Mouse (Mus musculus): ENCODE measurements at regions not wholly inside any gene's neighbourhood (a gene's known extent, or its start where the extent isn't known, plus 50 kb on each side); places are given as distances from the start of the nearest gene placed in this dataset.
A peak's percentile ranks its signal among the peaks of the same experiment; 100 is the strongest.

DNA sequence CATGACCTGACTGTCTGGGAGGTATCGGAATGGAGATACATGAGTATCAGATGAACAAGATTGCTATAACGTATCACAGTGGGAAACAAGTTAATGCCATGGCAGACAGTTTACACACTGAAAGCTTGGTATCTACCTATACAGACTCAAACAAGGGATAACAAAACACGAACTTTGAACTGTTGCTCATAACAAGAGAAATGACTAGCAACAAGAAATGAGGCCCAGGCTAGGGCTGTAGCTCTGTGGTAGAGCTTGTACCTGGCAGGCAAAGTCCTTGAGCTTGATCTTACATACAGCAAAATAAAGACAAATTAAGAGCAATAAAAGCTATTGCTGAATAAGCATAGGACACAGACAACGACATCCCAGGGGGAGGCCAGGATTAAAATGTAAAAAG is 172.4 kb upstream of the Pln start:
- Histone ChIP-seq H3K27ac (ENCODE audit: insufficient read depth, low read depth, low read length) (no peak overlapping the region), H3K4me1 (ENCODE audit: control insufficient read depth, insufficient read depth, low read length) (no peaks in the 10 kb centered on the region), H3K36me3 (ENCODE audit: control insufficient read depth, insufficient read depth, low read length) (no peaks in the 10 kb centered on the region), H3K4me3 (ENCODE audit: insufficient read depth, low read depth, low read length) (no peak overlapping the region), H3K27me3 (replicated peaks; ENCODE audit: control insufficient read depth, insufficient read depth, low read length) (no peaks in the 10 kb centered on the region)
- DNase-seq, result no peak
- WGBS, result 84% methylated on average over 4 of the region's 4 CpGs
- TF ChIP-seq CTCF (conservative IDR thresholded peaks at IDR 0.05; ENCODE audit: insufficient read depth, insufficient read length, low read depth, low read length), result no peak

DNA sequence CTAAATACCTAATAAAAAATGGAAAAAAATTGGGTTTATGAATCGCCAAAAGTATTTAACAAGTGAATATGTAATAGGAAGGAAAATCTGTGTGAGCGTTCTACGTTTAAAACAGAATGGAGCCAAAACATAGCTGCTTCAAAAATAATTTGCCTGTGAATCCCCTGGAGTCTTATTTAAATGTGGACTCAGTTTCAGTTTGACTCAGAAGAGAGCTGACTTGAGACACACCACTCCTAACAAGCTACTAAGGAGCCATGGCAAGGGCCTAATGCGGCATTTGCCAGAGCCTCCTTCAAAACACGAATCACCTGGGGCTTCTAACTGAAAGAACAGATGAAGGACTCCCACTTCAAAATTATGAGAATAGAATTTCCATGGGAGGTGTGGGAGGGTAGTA is 169.7 kb upstream of the Pln start:
- Histone ChIP-seq H3K27me3 (replicated peaks; ENCODE audit: control insufficient read depth, insufficient read depth, low read length) (no peaks in the 10 kb centered on the region), H3K4me1 (ENCODE audit: control insufficient read depth, insufficient read depth, low read length) (no peaks in the 10 kb centered on the region), H3K4me3 (ENCODE audit: insufficient read depth, low read depth, low read length) (no peak overlapping the region), H3K36me3 (ENCODE audit: control insufficient read depth, insufficient read depth, low read length) (no peaks in the 10 kb centered on the region), H3K27ac (ENCODE audit: insufficient read depth, low read depth, low read length) (no peak overlapping the region)
- no peak for DNase-seq
- 92% methylated on average over 5 of the region's 5 CpGs for WGBS
- no peak for TF ChIP-seq POLR2A (IDR thresholded peaks at IDR 0.05; ENCODE audit: low read depth, low read length)
- no peak for TF ChIP-seq CTCF (conservative IDR thresholded peaks at IDR 0.05; ENCODE audit: insufficient read depth, insufficient read length, low read depth, low read length)

DNA sequence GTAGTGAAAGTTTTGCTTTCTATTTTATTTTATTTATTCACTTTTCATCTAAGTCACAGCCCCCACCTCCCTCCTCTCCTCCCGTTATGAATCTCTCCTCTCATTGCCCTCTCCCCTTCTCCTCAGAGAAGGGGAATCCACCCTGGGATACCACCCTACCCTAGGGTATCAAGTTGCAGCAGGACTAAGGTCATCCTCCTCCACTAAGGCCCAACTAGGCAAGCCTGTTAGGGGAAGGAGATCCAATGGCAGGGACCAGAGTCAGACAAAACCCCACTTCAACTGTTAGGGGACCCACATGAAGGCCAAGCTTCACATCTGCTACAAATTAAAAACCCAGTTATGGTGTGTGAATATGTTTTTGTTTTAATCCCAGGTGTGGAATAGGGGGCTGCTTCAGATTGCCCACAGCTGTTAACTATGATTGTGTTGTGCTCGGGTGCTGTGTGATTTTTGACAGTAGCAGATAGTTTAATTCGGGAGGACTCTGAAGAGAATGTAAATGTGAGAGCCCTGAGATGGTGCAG is 163.4 kb upstream of the Pln start:
- H3K36me3 ChIP-seq (ENCODE audit: control insufficient read depth, insufficient read depth, low read length), result no peaks in the 10 kb centered on the region
- no peak for DNase-seq
- TF ChIP-seq CTCF (conservative IDR thresholded peaks at IDR 0.05; ENCODE audit: insufficient read depth, insufficient read length, low read depth, low read length), result no peak
- TF ChIP-seq POLR2A (IDR thresholded peaks at IDR 0.05; ENCODE audit: low read depth, low read length), result no peak
- WGBS, result 62% methylated on average over 3 of the region's 3 CpGs
- H3K27me3 ChIP-seq (replicated peaks; ENCODE audit: control insufficient read depth, insufficient read depth, low read length), result no peaks in the 10 kb centered on the region
- no peak overlapping the region for H3K4me3 ChIP-seq (ENCODE audit: insufficient read depth, low read depth, low read length)
- no peaks in the 10 kb centered on the region for H3K4me1 ChIP-seq (ENCODE audit: control insufficient read depth, insufficient read depth, low read length)
- H3K27ac ChIP-seq (ENCODE audit: insufficient read depth, low read depth, low read length), result no peak overlapping the region

DNA sequence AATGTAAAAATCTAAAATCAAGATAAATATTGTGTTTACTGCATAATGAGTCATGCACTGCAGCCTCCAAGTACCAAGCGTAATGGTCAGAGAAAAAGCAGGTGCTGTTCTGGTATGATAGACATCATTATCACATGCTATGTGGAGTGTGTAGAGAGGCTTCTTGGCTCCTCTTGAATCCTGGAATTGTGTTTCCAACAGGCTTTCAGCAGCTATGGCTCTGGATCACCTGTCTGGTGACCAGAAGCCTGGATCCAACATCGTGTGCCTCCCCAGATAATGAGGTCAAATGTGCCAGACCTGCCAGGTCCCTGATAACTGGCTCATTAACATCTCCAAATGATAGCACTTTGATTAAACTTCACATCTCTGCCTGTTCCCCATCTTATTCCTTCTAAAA is 161.5 kb upstream of the Pln start:
- H3K36me3 ChIP-seq (ENCODE audit: control insufficient read depth, insufficient read depth, low read length), result no peaks in the 10 kb centered on the region
- no peak overlapping the region for H3K4me3 ChIP-seq (ENCODE audit: insufficient read depth, low read depth, low read length)
- H3K27ac ChIP-seq (ENCODE audit: insufficient read depth, low read depth, low read length), result no peak overlapping the region
- H3K4me1 ChIP-seq (ENCODE audit: control insufficient read depth, insufficient read depth, low read length), result no peaks in the 10 kb centered on the region
- 86% methylated on average over 2 of the region's 2 CpGs for whole genome bisulfite sequencing
- TF ChIP-seq CTCF (conservative IDR thresholded peaks at IDR 0.05; ENCODE audit: insufficient read depth, insufficient read length, low read depth, low read length) (no peak), POLR2A (IDR thresholded peaks at IDR 0.05; ENCODE audit: low read depth, low read length) (no peak)
- no peaks in the 10 kb centered on the region for H3K27me3 ChIP-seq (replicated peaks; ENCODE audit: control insufficient read depth, insufficient read depth, low read length)
- DNase-seq, result no peak

GRCm38 (mm10) chr10:53178561-53178960 is 158.9 kb upstream of the Pln start:
- H3K4me1 ChIP-seq (ENCODE audit: control insufficient read depth, insufficient read depth, low read length), result no peaks in the 10 kb centered on the region
- H3K36me3 ChIP-seq (ENCODE audit: control insufficient read depth, insufficient read depth, low read length), result no peaks in the 10 kb centered on the region
- no peak overlapping the region for H3K4me3 ChIP-seq (ENCODE audit: insufficient read depth, low read depth, low read length)
- TF ChIP-seq CTCF (conservative IDR thresholded peaks at IDR 0.05; ENCODE audit: insufficient read depth, insufficient read length, low read depth, low read length) (no peak), POLR2A (IDR thresholded peaks at IDR 0.05; ENCODE audit: low read depth, low read length) (no peak)
- H3K27ac ChIP-seq (ENCODE audit: insufficient read depth, low read depth, low read length), result no peak overlapping the region
- no peaks in the 10 kb centered on the region for H3K27me3 ChIP-seq (replicated peaks; ENCODE audit: control insufficient read depth, insufficient read depth, low read length)
- 67% methylated on average over 6 of the region's 6 CpGs for WGBS
- no peak for DNase-seq

GRCm38 (mm10) chr10:53179109-53179508 is 158.4 kb upstream of the Pln start:
- peak; percentile 15 for DNase-seq
- WGBS, result 62% methylated on average over 6 of the region's 6 CpGs
- no peak overlapping the region for H3K27ac ChIP-seq (ENCODE audit: insufficient read depth, low read depth, low read length)
- H3K27me3 ChIP-seq (replicated peaks; ENCODE audit: control insufficient read depth, insufficient read depth, low read length), result no peaks in the 10 kb centered on the region
- TF ChIP-seq CTCF (conservative IDR thresholded peaks at IDR 0.05; ENCODE audit: insufficient read depth, insufficient read length, low read depth, low read length), result no peak
- no peak for TF ChIP-seq POLR2A (IDR thresholded peaks at IDR 0.05; ENCODE audit: low read depth, low read length)
- no peaks in the 10 kb centered on the region for H3K4me1 ChIP-seq (ENCODE audit: control insufficient read depth, insufficient read depth, low read length)
- no peaks in the 10 kb centered on the region for H3K36me3 ChIP-seq (ENCODE audit: control insufficient read depth, insufficient read depth, low read length)
- H3K4me3 ChIP-seq (ENCODE audit: insufficient read depth, low read depth, low read length), result no peak overlapping the region

GRCm38 (mm10) chr10:53180751-53181151 is 156.7 kb upstream of the Pln start:
- TF ChIP-seq CTCF (conservative IDR thresholded peaks at IDR 0.05; ENCODE audit: insufficient read depth, insufficient read length, low read depth, low read length), result no peak
- TF ChIP-seq POLR2A (IDR thresholded peaks at IDR 0.05; ENCODE audit: low read depth, low read length), result no peak
- peak; percentile 4 for DNase-seq
- WGBS, result 45% methylated on average over 11 of the region's 11 CpGs
- H3K4me1 ChIP-seq (ENCODE audit: control insufficient read depth, insufficient read depth, low read length), result no peaks in the 10 kb centered on the region
- H3K27me3 ChIP-seq (replicated peaks; ENCODE audit: control insufficient read depth, insufficient read depth, low read length), result no peaks in the 10 kb centered on the region
- no peak overlapping the region for H3K4me3 ChIP-seq (ENCODE audit: insufficient read depth, low read depth, low read length)
- no peak overlapping the region for H3K27ac ChIP-seq (ENCODE audit: insufficient read depth, low read depth, low read length)
- H3K36me3 ChIP-seq (ENCODE audit: control insufficient read depth, insufficient read depth, low read length), result no peaks in the 10 kb centered on the region

DNA sequence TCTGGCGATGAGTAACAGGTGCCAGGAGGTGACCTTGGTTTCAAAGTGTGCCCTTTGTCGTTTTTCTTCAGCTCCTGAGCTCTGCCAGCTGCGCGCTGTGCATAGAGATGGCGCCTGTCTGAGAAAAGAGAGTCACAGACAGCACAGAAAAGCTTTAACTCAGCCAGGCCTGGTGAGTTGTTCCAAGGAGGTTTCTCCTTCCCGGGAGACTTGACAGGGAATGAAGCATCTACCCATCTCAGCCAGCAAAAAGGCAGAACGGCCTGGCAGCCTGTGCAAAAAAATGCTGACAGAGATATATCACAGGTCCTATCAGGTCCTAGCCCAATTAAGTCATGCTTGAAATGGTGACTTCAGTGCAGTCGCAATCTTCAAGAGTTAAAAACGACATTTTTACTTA is 156.1 kb upstream of the Pln start:
- Histone ChIP-seq H3K27ac (ENCODE audit: insufficient read depth, low read depth, low read length) (no peak overlapping the region), H3K4me3 (ENCODE audit: insufficient read depth, low read depth, low read length) (no peak overlapping the region), H3K27me3 (replicated peaks; ENCODE audit: control insufficient read depth, insufficient read depth, low read length) (no peaks in the 10 kb centered on the region), H3K4me1 (ENCODE audit: control insufficient read depth, insufficient read depth, low read length) (no peaks in the 10 kb centered on the region), H3K36me3 (ENCODE audit: control insufficient read depth, insufficient read depth, low read length) (no peaks in the 10 kb centered on the region)
- 51% methylated on average over 9 of the region's 9 CpGs for WGBS
- TF ChIP-seq CTCF (conservative IDR thresholded peaks at IDR 0.05; ENCODE audit: insufficient read depth, insufficient read length, low read depth, low read length), result no peak
- TF ChIP-seq POLR2A (IDR thresholded peaks at IDR 0.05; ENCODE audit: low read depth, low read length), result no peak
- DNase-seq, result peak; percentile 8

Measured in kidney, adult 2 months (tissue).